Mouse (Mus musculus) ES-Bruce4 (cell line): ENCODE measurements at regions not wholly inside any gene's neighbourhood (a gene's known extent, or its start where the extent isn't known, plus 50 kb on each side); places are given as distances from the start of the nearest gene placed in this dataset.

Experiments
- H3K27ac ChIP-seq: 2 replicates; pipeline ENCODE4 v1.5.1; 2012; ENCODE audit warnings: low read length, inconsistent platforms; ENCODE audit not compliant: insufficient read depth
- H3K27me3 ChIP-seq: 2 replicates; pipeline ENCODE4 v1.6.1; 2012; ENCODE audit warnings: mild to moderate bottlenecking, low read length, inconsistent platforms; ENCODE audit not compliant: control insufficient read depth, poor library complexity, insufficient read depth, severe bottlenecking
- H3K36me3 ChIP-seq: 2 replicates; pipeline ENCODE4 v1.6.1; 2012; ENCODE audit warnings: inconsistent platforms, mild to moderate bottlenecking, low read length, moderate library complexity; ENCODE audit not compliant: control insufficient read depth, poor library complexity, insufficient read depth, severe bottlenecking
- H3K4me1 ChIP-seq: one replicate; pipeline ENCODE4 v1.8.1; 2011; ENCODE audit warnings: low read length; ENCODE audit not compliant: control insufficient read depth, insufficient read depth
- H3K4me3 ChIP-seq: 2 replicates; pipeline ENCODE4 v1.5.1; 2011; ENCODE audit warnings: low read depth, mild to moderate bottlenecking, low read length
- H3K9ac ChIP-seq: 2 replicates; pipeline ENCODE4 v1.6.1; 2012; ENCODE audit warnings: low read depth, mild to moderate bottlenecking, inconsistent platforms; ENCODE audit not compliant: poor library complexity, severe bottlenecking
- H3K9me3 ChIP-seq: replicated peaks from 2 replicates; pipeline ENCODE4 v1.6.1; 2012; ENCODE audit warnings: mild to moderate bottlenecking, low read length, inconsistent platforms; ENCODE audit not compliant: control insufficient read depth, poor library complexity, insufficient read depth, severe bottlenecking
- CTCF ChIP-seq: IDR thresholded peaks from one replicate; pipeline ENCODE4 v1.8.1; 2011; ENCODE audit warnings: low read depth, low read length
- EP300 ChIP-seq: IDR thresholded peaks from 2 replicates; pipeline ENCODE4 v1.6.1; 2011; ENCODE audit warnings: low read depth, low read length; ENCODE audit not compliant: insufficient read depth
- POLR2A ChIP-seq: IDR thresholded peaks from one replicate; pipeline ENCODE4 v1.8.1; 2011; ENCODE audit warnings: low read length; ENCODE audit not compliant: insufficient read depth

- no peak overlapping the region for H3K9ac ChIP-seq
- no peaks in the 10 kb centered on the region for H3K4me1 ChIP-seq
- no peak overlapping the region for H3K4me3 ChIP-seq
- H3K27me3 ChIP-seq: no peaks in the 10 kb centered on the region
- no peaks in the 10 kb centered on the region; the same call in 1 of the 2 replicates for H3K9me3 ChIP-seq
- H3K27ac ChIP-seq: no peak overlapping the region
- TF ChIP-seq CTCF: no peak
- no peak for TF ChIP-seq EP300
- no peak for TF ChIP-seq POLR2A
- H3K36me3 ChIP-seq: no peaks in the 10 kb centered on the region
Observed at GRCm38 (mm10) chr8:93683773-93684391, 125.9 kb upstream of the Gnao1 start.

DNA sequence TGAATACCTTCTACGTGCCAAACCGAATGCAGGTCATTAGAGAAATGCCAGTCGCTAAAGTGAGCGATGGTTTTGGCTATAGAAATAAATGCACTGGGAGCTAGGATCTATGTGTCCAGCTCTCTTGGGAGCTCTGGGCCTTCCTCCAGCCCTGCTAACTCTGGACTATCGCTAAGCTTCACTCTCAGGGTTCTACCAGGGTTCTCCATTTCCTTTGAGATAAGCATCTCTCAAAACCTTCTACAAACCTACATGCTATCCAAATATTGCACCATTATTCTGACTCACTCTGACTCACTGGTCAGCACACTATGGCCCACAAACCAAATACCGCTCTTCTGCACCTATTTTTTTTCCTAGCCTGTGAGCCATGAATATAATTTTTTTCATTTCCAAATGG, 125.4 kb upstream of the Gnao1 start:
- H3K9me3 ChIP-seq: no peaks in the 10 kb centered on the region; the same call in 1 of the 2 replicates
- TF ChIP-seq CTCF (no peak), POLR2A (no peak), EP300 (no peak)

DNA sequence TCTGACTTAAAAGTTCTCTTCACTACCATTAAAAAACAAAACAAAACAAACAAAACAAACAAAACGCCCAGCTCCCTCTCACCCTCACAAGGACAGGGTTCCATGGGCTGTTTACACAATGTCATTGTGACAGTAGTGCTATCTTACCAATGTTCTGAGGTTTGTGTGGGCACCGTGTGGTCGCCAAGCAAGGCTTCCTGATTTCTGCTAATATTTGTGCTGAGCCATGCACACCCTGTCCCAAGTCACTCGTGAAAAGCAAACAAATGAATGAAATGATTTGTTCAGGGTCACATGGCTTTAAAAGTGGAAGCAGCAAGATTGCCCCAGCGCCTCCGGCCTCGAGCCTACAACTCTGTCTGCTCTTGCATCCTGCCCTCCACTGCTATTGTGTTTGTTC, 120.9 kb upstream of the Gnao1 start:
- Histone ChIP-seq H3K4me3 (no peak overlapping the region), H3K27ac (no peak overlapping the region), H3K9ac (no peak overlapping the region), H3K36me3 (no peaks in the 10 kb centered on the region), H3K27me3 (no peaks in the 10 kb centered on the region), H3K4me1 (no peaks in the 10 kb centered on the region), H3K9me3 (no peaks in the 10 kb centered on the region)
- TF ChIP-seq POLR2A: no peak
- no peak for TF ChIP-seq CTCF
- no peak for TF ChIP-seq EP300

More for the DNA sequence above, 125.4 kb upstream of the Gnao1 start:
- Histone ChIP-seq H3K9ac (no peak overlapping the region), H3K27ac (no peak overlapping the region), H3K4me1 (no peaks in the 10 kb centered on the region), H3K36me3 (no peaks in the 10 kb centered on the region), H3K4me3 (no peak overlapping the region), H3K27me3 (no peaks in the 10 kb centered on the region)

DNA sequence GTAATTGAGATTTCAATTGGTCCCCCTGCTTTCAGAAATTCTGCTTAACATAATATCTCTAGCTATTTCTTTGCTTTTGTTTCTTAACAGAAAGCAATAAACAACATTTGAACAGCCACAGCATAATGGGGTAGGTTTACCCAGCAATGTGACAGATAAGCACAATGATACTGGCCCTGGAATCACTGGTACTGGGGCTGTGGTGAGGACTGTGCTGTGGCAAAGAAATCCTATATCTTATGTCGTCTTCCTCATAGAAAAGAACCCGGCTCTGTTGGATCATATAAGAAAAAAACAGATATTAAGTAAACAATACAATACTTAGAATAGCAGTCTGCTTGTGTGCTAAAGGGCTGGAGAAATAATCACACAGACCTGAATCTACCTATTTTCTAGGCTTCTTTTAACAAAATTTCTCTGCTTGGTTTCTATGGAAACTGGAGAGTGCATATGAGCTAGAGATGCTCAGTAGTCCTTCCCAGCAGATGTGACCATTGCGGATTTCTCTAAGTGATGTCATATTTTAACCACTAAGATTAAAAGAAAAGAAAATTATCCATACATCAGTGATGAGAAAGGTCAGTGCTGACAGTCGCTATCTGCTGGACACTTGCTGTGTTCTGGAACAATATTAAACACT, 119.8 kb upstream of the Gnao1 start:
- Histone ChIP-seq H3K27me3 (no peaks in the 10 kb centered on the region), H3K9me3 (no peaks in the 10 kb centered on the region), H3K9ac (no peak overlapping the region), H3K36me3 (no peaks in the 10 kb centered on the region), H3K27ac (no peak overlapping the region), H3K4me3 (no peak overlapping the region), H3K4me1 (no peaks in the 10 kb centered on the region)
- TF ChIP-seq POLR2A: no peak
- TF ChIP-seq EP300: no peak
- TF ChIP-seq CTCF: no peak

- H3K9me3 ChIP-seq: no peaks in the 10 kb centered on the region
- no peak overlapping the region for H3K27ac ChIP-seq
- H3K4me1 ChIP-seq: no peaks in the 10 kb centered on the region
- H3K27me3 ChIP-seq: no peaks in the 10 kb centered on the region; the same call in 1 of the 2 replicates
- no peaks in the 10 kb centered on the region for H3K36me3 ChIP-seq
- no peak overlapping the region for H3K9ac ChIP-seq
- no peak overlapping the region for H3K4me3 ChIP-seq
- TF ChIP-seq EP300 (no peak), POLR2A (no peak), CTCF (no peak)
Observed at GRCm38 (mm10) chr8:93691375-93691774, 118.4 kb upstream of the Gnao1 start.

- Histone ChIP-seq H3K27ac (no peak overlapping the region), H3K4me3 (no peak overlapping the region), H3K4me1 (no peaks in the 10 kb centered on the region), H3K9me3 (no peaks in the 10 kb centered on the region), H3K9ac (no peak overlapping the region), H3K27me3 (no peaks in the 10 kb centered on the region; the same call in 1 of the 2 replicates), H3K36me3 (no peaks in the 10 kb centered on the region)
- TF ChIP-seq EP300 (no peak), POLR2A (no peak), CTCF (no peak)
Observed at GRCm38 (mm10) chr8:93691826-93692225, 117.9 kb upstream of the Gnao1 start.
